Mouse (Mus musculus): Measurements from ENCODE around the gene Pak4.

- no peak for TF ChIP-seq POLR2A (IDR thresholded peaks at IDR 0.05; ENCODE audit: control insufficient read depth, extremely low read depth, insufficient read depth, low read length, poor library complexity)
- TF ChIP-seq CTCF (IDR thresholded peaks at IDR 0.05; ENCODE audit: borderline replicate concordance, control insufficient read depth, extremely low read depth, insufficient read depth, low read length, poor library complexity), result no peak
Observed at GRCm38 (mm10) chr7:28645366-28645765, 47.4 kb upstream of the Pak4 start.

Measured in thymus, adult 2 months (tissue).